Mouse (Mus musculus): ENCODE data around the gene Invs.

DNA sequence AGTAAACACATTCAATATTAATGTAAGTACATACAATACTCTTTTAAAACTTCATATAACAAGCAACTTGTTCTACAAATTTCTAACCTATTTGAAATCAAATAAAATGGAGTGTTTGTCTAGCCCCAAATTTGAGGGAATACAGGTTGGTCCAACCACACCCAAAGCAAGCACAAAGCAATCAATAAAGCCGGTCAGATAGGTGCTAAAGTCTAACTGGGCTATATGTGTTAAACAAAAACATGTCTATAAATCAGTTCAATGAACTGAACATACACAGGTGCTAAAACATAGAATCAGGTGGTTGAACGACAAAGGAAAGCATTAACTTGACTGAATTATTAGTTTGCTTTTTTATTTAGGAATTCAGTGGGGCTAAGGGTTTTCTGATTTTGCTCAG lies 148.5 kb downstream of the Invs start:
- TF ChIP-seq CTCF (IDR thresholded peaks at IDR 0.05; ENCODE audit: extremely low read depth, insufficient read depth, insufficient read length, insufficient replicate concordance) (no peak), POLR2A (IDR thresholded peaks at IDR 0.05; ENCODE audit: low read depth, low read length) (no peak)
